Mouse (Mus musculus) forebrain, embryonic 15.5 days (tissue): ENCODE results near the gene Prdm4. TPM values are rescaled to one million over a fixed set of nuclear protein-coding genes. Genes with fewer than 3 reads are reported as not detected.
A peak's percentile ranks its signal among the peaks of the same experiment; 100 is the strongest.

Experiments
- ATAC-seq: fragments of 200-750 bp; cut with Nextera tagmentation; replicated peaks from 2 replicates; pipeline ENCODE4 v1.8.0; 2017; ENCODE audit warnings: mild to moderate bottlenecking, moderate TSS enrichment, moderate library complexity
- H3K27ac ChIP-seq: fragments of 300-500 bp; sonication (generic); replicated peaks from 2 replicates; pipeline ENCODE4 v1.5.1; 2015; ENCODE audit warnings: mild to moderate bottlenecking, inconsistent platforms
- H3K27me3 ChIP-seq: fragments of 300-500 bp; sonication (generic); 2 replicates; pipeline ENCODE4 v1.6.1; 2015; ENCODE audit warnings: inconsistent platforms
- H3K36me3 ChIP-seq: fragments of 300-500 bp; sonication (generic); 2 replicates; pipeline ENCODE4 v1.6.1; 2015; ENCODE audit warnings: mild to moderate bottlenecking, inconsistent platforms
- H3K4me1 ChIP-seq: fragments of 300-500 bp; sonication (generic); 2 replicates; pipeline ENCODE4 v1.6.1; 2015; ENCODE audit warnings: inconsistent platforms
- H3K4me2 ChIP-seq: fragments of 300-500 bp; sonication (generic); replicated peaks from 2 replicates; pipeline ENCODE4 v1.6.1; 2015; ENCODE audit warnings: mild to moderate bottlenecking, inconsistent platforms
- H3K4me3 ChIP-seq: fragments of 300-500 bp; sonication (generic); 2 replicates; pipeline ENCODE4 v1.5.1; 2015; ENCODE audit warnings: mild to moderate bottlenecking, inconsistent platforms
- H3K9ac ChIP-seq: fragments of 300-500 bp; sonication (generic); replicated peaks from 2 replicates; pipeline ENCODE4 v1.6.1; 2015; ENCODE audit warnings: mild to moderate bottlenecking, inconsistent platforms
- H3K9me3 ChIP-seq: fragments of 300-500 bp; sonication (generic); 2 replicates; pipeline ENCODE4 v1.6.1; 2016; ENCODE audit warnings: inconsistent platforms
- WGBS: fragments of 180-500 bp; shearing (Covaris S2); methylation state at CpG from one replicate; pipeline ENCODE4 v1.1.7; 2015; ENCODE audit warnings: mixed read lengths; 5-methylcytosine and 5-hydroxymethylcytosine counted together
- polyA plus RNA-seq: library from polyadenylated mRNA; unstranded; fragments of >200 nt; fragmentation: Nextera tagmentation; extraction: Ambion mirVana; gene quantifications from 2 replicates; pipeline ENCODE4 v1.2.1, GENCODE M21; 2015

The Prdm4 gene
- polyA plus RNA-seq: 20.5 and 21.8 TPM in 2 replicates

GRCm38 (mm10) chr10:85916498-85917309 lies at the start of gene Prdm4:
Gene Prdm4 (minus strand): TSS chr10:85917142.
- ATAC-seq: peak; percentile 99
- peak within 1 kb of the TSS; percentile 87 for H3K27ac ChIP-seq
- peaks cover 19% of the 10 kb centered on the region for H3K4me1 ChIP-seq
- peak within 1 kb of the TSS; percentile 83 for H3K9ac ChIP-seq
- H3K27me3 ChIP-seq: no peaks in the 10 kb centered on the region
- H3K36me3 ChIP-seq: peaks cover 25% of the 10 kb centered on the region
- H3K4me3 ChIP-seq: peak within 1 kb of the TSS; percentile 63
- H3K9me3 ChIP-seq: no peaks in the 10 kb centered on the region
- WGBS: under 1% methylated on average over 63 of the region's 90 CpGs
- peak within 1 kb of the TSS; percentile 72 for H3K4me2 ChIP-seq

DNA sequence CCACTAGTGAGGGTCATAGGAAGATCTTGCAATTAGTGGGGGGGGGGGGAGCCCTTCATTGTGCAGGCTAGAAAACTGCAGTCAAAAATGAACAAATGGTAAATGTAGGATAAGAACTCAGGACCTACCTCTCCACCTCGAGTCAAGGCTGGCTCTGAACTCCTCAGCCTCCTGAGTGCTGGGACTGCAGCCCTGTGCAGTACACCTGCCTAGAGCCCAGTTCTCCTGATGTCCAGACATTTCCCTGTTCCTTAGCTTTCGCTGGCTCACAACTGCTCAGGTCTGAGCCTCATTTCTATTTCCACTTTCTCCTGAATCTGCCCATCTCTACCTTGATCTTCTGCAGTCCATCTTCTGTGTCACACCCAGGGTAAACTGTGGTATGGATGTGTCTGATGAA lies 49.5 kb upstream of the Prdm4 start:
- no peaks in the 10 kb centered on the region for H3K36me3 ChIP-seq
- H3K4me2 ChIP-seq: no peak overlapping the region
- no peak overlapping the region for H3K27ac ChIP-seq
- ATAC-seq: no peak
- no peaks in the 10 kb centered on the region for H3K4me1 ChIP-seq
- H3K9me3 ChIP-seq: no peaks in the 10 kb centered on the region
- H3K9ac ChIP-seq: no peak overlapping the region
- H3K4me3 ChIP-seq: no peak overlapping the region
- WGBS: 48% methylated on average over 2 of the region's 2 CpGs
- H3K27me3 ChIP-seq: peaks cover 4% of the 10 kb centered on the region; the same call in 1 of the 2 replicates

- peaks cover 4% of the 10 kb centered on the region; the same call in 1 of the 2 replicates for H3K27me3 ChIP-seq
- H3K4me1 ChIP-seq: no peaks in the 10 kb centered on the region
- no peaks in the 10 kb centered on the region for H3K36me3 ChIP-seq
- H3K9ac ChIP-seq: no peak overlapping the region
- H3K27ac ChIP-seq: no peak overlapping the region
- no peak for ATAC-seq
- no peaks in the 10 kb centered on the region for H3K9me3 ChIP-seq
- H3K4me2 ChIP-seq: no peak overlapping the region
- WGBS: 91% methylated on average over 7 of the region's 7 CpGs
- no peak overlapping the region for H3K4me3 ChIP-seq
Observed at GRCm38 (mm10) chr10:85964316-85964715, 47.4 kb upstream of the Prdm4 start.

GRCm38 (mm10) chr10:85962897-85963296 lies 46.0 kb upstream of the Prdm4 start:
- Histone ChIP-seq H3K4me1 (no peaks in the 10 kb centered on the region), H3K9ac (no peak overlapping the region), H3K9me3 (no peaks in the 10 kb centered on the region), H3K4me2 (no peak overlapping the region), H3K4me3 (no peak overlapping the region), H3K36me3 (no peaks in the 10 kb centered on the region), H3K27ac (no peak overlapping the region), H3K27me3 (peaks cover 4% of the 10 kb centered on the region; the same call in 1 of the 2 replicates)
- no peak for ATAC-seq
- 74% methylated on average over 9 of the region's 9 CpGs for whole genome bisulfite sequencing

GRCm38 (mm10) chr10:85957464-85957950 lies 40.6 kb upstream of the Prdm4 start, which contains the start of gene Rtcb:
Gene Rtcb (minus strand): TSS chr10:85957823.
- Histone ChIP-seq H3K4me2 (peak within 1 kb of the TSS; percentile 62), H3K9ac (peak within 1 kb of the TSS; percentile 96), H3K27me3 (no peaks in the 10 kb centered on the region), H3K4me1 (peaks cover 14% of the 10 kb centered on the region; the same call in 1 of the 2 replicates), H3K9me3 (no peaks in the 10 kb centered on the region), H3K4me3 (peak within 1 kb of the TSS; percentile 98), H3K36me3 (peaks cover 20% of the 10 kb centered on the region; the same call in 1 of the 2 replicates), H3K27ac (peak within 1 kb of the TSS; percentile 69)
- peak; percentile 95 for ATAC-seq
- WGBS: 0% methylated on average over 38 of the region's 38 CpGs

GRCm38 (mm10) chr10:85956871-85957419 lies 40.0 kb upstream of the Prdm4 start:
- Histone ChIP-seq H3K4me1 (peaks cover 14% of the 10 kb centered on the region; the same call in 1 of the 2 replicates), H3K27me3 (no peaks in the 10 kb centered on the region), H3K9ac (peak overlapping the region; percentile 96), H3K4me3 (peak overlapping the region; percentile 98), H3K9me3 (no peaks in the 10 kb centered on the region), H3K4me2 (peak overlapping the region; percentile 62), H3K36me3 (peaks cover 25% of the 10 kb centered on the region), H3K27ac (peak overlapping the region; percentile 69)
- peak; percentile 20 for ATAC-seq
- WGBS: 5% methylated on average over 20 of the region's 20 CpGs

GRCm38 (mm10) chr10:85954429-85954828 lies 37.5 kb upstream of the Prdm4 start:
- H3K27me3 ChIP-seq: no peaks in the 10 kb centered on the region
- no peaks in the 10 kb centered on the region for H3K9me3 ChIP-seq
- H3K9ac ChIP-seq: no peak overlapping the region
- no peak overlapping the region for H3K4me3 ChIP-seq
- H3K27ac ChIP-seq: no peak overlapping the region
- peaks cover 14% of the 10 kb centered on the region; the same call in 1 of the 2 replicates for H3K4me1 ChIP-seq
- WGBS: 85% methylated on average over 2 of the region's 2 CpGs
- H3K4me2 ChIP-seq: no peak overlapping the region
- no peak for ATAC-seq
- H3K36me3 ChIP-seq: peaks cover 48% of the 10 kb centered on the region

DNA sequence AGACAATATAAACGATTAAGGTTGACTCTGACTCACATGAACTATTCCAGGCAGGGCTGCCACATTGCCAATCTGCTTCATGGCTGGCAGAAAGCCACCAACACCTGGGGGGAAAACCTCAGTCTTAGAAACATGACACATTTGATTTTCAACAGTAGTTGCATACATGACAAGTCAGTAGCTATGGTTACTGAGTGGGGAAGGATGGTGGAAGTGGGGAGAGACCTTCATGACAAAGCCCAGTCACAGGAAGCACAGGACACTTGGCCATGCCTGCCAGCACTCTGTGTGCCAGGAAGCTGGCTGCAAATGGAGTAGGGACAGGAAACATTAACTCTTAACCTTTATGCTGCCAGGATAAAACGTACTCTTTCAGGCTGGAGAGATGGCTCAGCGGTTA lies 36.5 kb upstream of the Prdm4 start:
- no peak overlapping the region for H3K4me3 ChIP-seq
- H3K36me3 ChIP-seq: peaks cover 58% of the 10 kb centered on the region
- H3K4me1 ChIP-seq: peaks cover 14% of the 10 kb centered on the region; the same call in 1 of the 2 replicates
- H3K27me3 ChIP-seq: no peaks in the 10 kb centered on the region
- no peak overlapping the region for H3K27ac ChIP-seq
- ATAC-seq: no peak
- WGBS: 88% methylated on average over 3 of the region's 3 CpGs
- no peaks in the 10 kb centered on the region for H3K9me3 ChIP-seq
- no peak overlapping the region for H3K4me2 ChIP-seq
- no peak overlapping the region for H3K9ac ChIP-seq

DNA sequence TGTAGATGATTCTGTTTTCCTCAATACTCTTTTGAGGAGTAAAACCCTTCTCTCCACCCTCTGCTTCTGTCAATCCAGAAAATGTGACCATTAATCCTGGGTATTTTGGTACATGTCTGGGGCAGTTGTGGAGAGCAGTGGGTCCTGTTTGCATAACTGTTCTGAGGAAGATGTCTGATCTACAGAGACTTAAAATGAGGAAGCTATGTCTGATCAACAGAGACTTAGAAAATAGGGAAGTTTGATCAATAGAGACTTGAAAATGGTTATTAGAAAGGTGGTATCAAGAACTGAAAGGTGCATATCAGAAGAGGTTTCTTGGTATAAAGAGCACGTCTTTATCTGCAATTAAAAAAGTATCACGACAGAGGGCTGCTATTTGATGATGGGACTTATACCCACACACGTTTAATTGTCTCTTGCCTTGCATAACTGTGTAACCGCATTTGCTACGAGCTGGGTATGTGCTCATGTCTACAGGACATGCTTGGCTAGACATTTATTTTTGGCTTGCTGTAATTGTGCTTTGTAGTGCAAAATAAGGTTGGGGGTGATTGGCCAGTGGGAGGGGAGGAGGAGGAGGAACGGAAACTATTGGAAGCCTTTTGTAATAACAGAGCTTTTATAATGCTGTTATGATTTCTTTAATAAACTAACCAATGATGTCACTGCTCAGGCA lies 35.0 kb upstream of the Prdm4 start:
- WGBS: 87% methylated on average over 6 of the region's 6 CpGs
- H3K36me3 ChIP-seq: peaks cover 71% of the 10 kb centered on the region
- no peak for ATAC-seq

DNA sequence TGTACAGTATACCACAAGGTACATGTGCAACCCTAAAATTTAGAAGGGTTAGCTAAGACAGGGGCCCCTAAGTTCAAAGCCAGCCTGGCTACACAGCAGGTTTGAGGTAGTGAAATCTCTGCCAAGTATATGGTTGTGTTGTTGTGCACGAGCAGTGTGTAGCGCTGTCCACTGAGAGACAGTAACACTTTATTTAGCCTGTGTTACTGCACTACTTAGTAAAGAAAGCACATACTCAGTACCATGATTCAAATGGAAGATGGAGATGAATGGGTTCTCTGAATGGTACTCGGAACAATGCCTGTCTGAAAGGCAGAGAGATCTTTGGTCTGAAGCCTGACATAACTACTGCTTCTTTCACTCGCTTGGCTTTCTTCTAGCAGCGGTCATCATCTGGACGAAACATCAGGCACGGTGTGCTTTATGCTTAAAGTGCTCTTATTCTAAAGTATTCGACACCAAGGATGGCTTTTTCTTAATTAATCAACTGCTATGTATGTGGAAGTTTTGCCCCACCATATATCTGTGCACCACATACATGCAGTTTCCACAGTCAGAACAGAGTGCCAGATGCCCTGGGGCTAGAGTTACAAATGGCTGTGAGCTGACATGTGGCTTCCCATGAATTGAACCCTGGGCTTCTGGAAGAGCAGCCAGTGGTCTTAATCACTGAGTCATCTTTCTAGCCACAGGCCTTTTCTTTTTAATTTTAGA lies 31.7 kb upstream of the Prdm4 start:
- no peaks in the 10 kb centered on the region for H3K4me1 ChIP-seq
- no peak for ATAC-seq
- no peak overlapping the region for H3K4me3 ChIP-seq
- 70% methylated on average over 8 of the region's 8 CpGs for WGBS
- H3K4me2 ChIP-seq: no peak overlapping the region
- no peak overlapping the region for H3K27ac ChIP-seq
- no peaks in the 10 kb centered on the region for H3K9me3 ChIP-seq
- no peak overlapping the region for H3K9ac ChIP-seq
- H3K27me3 ChIP-seq: no peaks in the 10 kb centered on the region
- H3K36me3 ChIP-seq: peaks cover 90% of the 10 kb centered on the region

More for the DNA sequence above, 35.0 kb upstream of the Prdm4 start:
- no peak overlapping the region for H3K9ac ChIP-seq
- H3K4me3 ChIP-seq: no peak overlapping the region
- H3K27ac ChIP-seq: no peak overlapping the region
- H3K9me3 ChIP-seq: no peaks in the 10 kb centered on the region
- no peak overlapping the region for H3K4me2 ChIP-seq
- peaks cover 14% of the 10 kb centered on the region; the same call in 1 of the 2 replicates for H3K4me1 ChIP-seq
- no peaks in the 10 kb centered on the region for H3K27me3 ChIP-seq

DNA sequence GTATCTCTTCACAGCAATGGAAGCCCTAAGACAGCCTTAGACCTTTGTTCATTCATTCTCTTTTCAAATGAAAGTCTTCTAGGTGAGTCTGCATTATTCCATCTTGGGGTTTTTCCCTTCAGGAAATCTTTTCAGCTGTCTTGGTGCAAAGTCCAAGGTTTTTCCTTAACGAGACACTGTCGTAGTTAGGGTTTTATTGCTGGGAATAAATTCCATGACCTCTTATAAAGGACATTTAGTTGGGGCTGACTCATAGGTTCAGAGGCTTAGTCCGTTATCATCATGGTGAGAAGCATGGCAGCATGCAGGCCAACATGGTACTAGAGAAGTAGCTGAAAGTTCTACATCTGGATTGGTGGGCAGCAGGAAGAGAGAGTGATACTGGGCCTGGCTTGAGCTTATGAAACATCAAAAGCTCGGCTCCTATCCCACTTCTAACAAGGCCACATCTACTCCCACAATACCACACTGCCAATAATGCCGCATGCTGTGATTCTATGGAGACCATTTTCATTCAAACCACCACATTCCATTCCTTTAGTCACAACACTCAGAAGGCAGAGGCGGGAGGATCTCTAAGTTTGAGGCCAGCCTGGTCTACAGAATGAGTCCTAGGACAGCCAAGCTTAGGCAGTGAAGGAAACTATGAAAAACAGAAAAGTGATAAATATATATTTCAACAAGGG lies 19.5 kb upstream of the Prdm4 start:
- Histone ChIP-seq H3K4me2 (no peak overlapping the region), H3K4me1 (no peaks in the 10 kb centered on the region), H3K36me3 (peaks cover 55% of the 10 kb centered on the region), H3K27ac (no peak overlapping the region), H3K9ac (no peak overlapping the region), H3K9me3 (no peaks in the 10 kb centered on the region), H3K27me3 (no peaks in the 10 kb centered on the region), H3K4me3 (no peak overlapping the region)
- ATAC-seq: no peak
- 95% methylated on average over 6 of the region's 6 CpGs for WGBS
